16 mouse cellular contexts compared by ENCODE assay signal in genomic region chr19:10723649-10724048, GRCm38 (mm10). TPM values are rescaled to one million over a fixed set of nuclear protein-coding genes. Genes with fewer than 3 reads are reported as not detected.
DNase-seq lines count a peak whose midpoint lies in the region; ATAC-seq and TF ChIP-seq lines count a peak whose summit lies in the region.
"Had no signal": no experiment of that assay in that cellular context is flagged by ENCODE, and none has a peak within 500 bp of the region (broad histone marks: within the 10 kb centered on the region; RNA-seq: fewer than 3 reads in every experiment).

No protein-coding gene starts in this region.

- H3K36me3 ChIP-seq in lung, embryonic 16.5 days (ENCODE audit: control insufficient read depth, insufficient read depth, low read length): no peaks in the 10 kb centered on the region
- H3K36me3 ChIP-seq in lung, postnatal 0 days (ENCODE audit: insufficient read depth, low read length): no peaks in the 10 kb centered on the region
- no peaks in the 10 kb centered on the region for H3K36me3 ChIP-seq in hindbrain, postnatal 0 days (ENCODE audit: insufficient read depth, low read length)
- no peaks in the 10 kb centered on the region for H3K36me3 ChIP-seq in stomach, embryonic 14.5 days (ENCODE audit: control insufficient read depth, insufficient read depth, low read length)
- H3K36me3 ChIP-seq: limb, embryonic 12.5 days; neural tube, embryonic 13.5 days had no signal

- peak; percentile 41; the same call in 1 of the 2 replicates for ATAC-seq in lung, embryonic 16.5 days (ENCODE audit: low read depth)
- ATAC-seq in lung, postnatal 0 days: no peak
- ATAC-seq in hindbrain, postnatal 0 days: peak; percentile 55
- ATAC-seq in stomach, embryonic 14.5 days (ENCODE audit: insufficient number of reproducible peaks, insufficient read depth, low FRiP score, low read depth): peak; percentile 66; the same call in 1 of the 2 replicates
- ATAC-seq: inflammation-experienced regulatory T-cells, adult 6 months had no signal

- no peak for DNase-seq in lung, postnatal 0 days (ENCODE audit: low spot score)
- DNase-seq in embryo, embryonic 11 days: peak; percentile 54
- peak; percentile 66 for DNase-seq in hindbrain, postnatal 0 days (ENCODE audit: low spot score)
- no peak for DNase-seq in right cerebral cortex, postnatal 4 days
- no peak for DNase-seq in heart, postnatal 4 days
- no peak for DNase-seq in left cerebral cortex, adult 18-20 months (ENCODE audit: low spot score in 2 of 2)
- DNase-seq: adrenal gland, adult 8-10 months; heart, adult 2 months; lung, postnatal 4 days; thymus, adult 2 months had no signal

- H3K4me1 ChIP-seq in lung, embryonic 16.5 days (replicated peaks; ENCODE audit: control insufficient read depth, insufficient read depth, low read length): peaks cover 25% of the 10 kb centered on the region
- H3K4me1 ChIP-seq in lung, postnatal 0 days (ENCODE audit: insufficient read depth, low read depth, low read length): peaks cover 5% of the 10 kb centered on the region; the same call in 1 of the 2 replicates
- peaks cover 17% of the 10 kb centered on the region for H3K4me1 ChIP-seq in hindbrain, postnatal 0 days (ENCODE audit: insufficient read depth, low read length)
- peaks cover 10% of the 10 kb centered on the region; the same call in 1 of the 2 replicates for H3K4me1 ChIP-seq in stomach, embryonic 14.5 days (ENCODE audit: control insufficient read depth, insufficient read depth, low read length)

- no peaks in the 10 kb centered on the region for H3K27me3 ChIP-seq in lung, embryonic 16.5 days (ENCODE audit: control insufficient read depth, insufficient read depth, low read depth, low read length)
- H3K27me3 ChIP-seq in lung, postnatal 0 days (replicated peaks; ENCODE audit: insufficient read depth, low read length): no peaks in the 10 kb centered on the region
- H3K27me3 ChIP-seq in hindbrain, postnatal 0 days (ENCODE audit: insufficient read depth, low read length): no peaks in the 10 kb centered on the region
- H3K27me3 ChIP-seq in stomach, embryonic 14.5 days (ENCODE audit: control insufficient read depth, insufficient read depth, low read length): 0 out of 2 replicates have a peak, but pooled peaks cover 3% of the 10 kb centered on the region
- H3K27me3 ChIP-seq: neural tube, embryonic 13.5 days had no signal

- H3K27ac ChIP-seq in lung, embryonic 16.5 days (ENCODE audit: low read length): 0 out of 2 replicates have a peak overlapping the region, but pooled peaks have one; percentile 13
- H3K27ac ChIP-seq in lung, postnatal 0 days (ENCODE audit: low read length): no peak overlapping the region
- peak overlapping the region; percentile 56; the same call in 1 of the 2 replicates for H3K27ac ChIP-seq in hindbrain, postnatal 0 days
- H3K27ac ChIP-seq in stomach, embryonic 14.5 days (ENCODE audit: low read length): peak overlapping the region; percentile 53; the same call in 1 of the 2 replicates
- H3K27ac ChIP-seq: heart, adult 2 months; limb, embryonic 12.5 days; neural tube, embryonic 13.5 days had no signal

- TF ChIP-seq CTCF in lung, postnatal 0 days (IDR thresholded peaks at IDR 0.05): no peak
- TF ChIP-seq CTCF in hindbrain, postnatal 0 days (IDR thresholded peaks at IDR 0.05; ENCODE audit: low read depth): no peak

- no peak for TF ChIP-seq EP300 in lung, postnatal 0 days (IDR thresholded peaks at IDR 0.05)

- WGBS in lung, embryonic 16.5 days: 26% methylated on average over 5 of the region's 5 CpGs
- WGBS in lung, postnatal 0 days: 36% methylated on average over 5 of the region's 5 CpGs
- WGBS in hindbrain, postnatal 0 days: 50% methylated on average over 5 of the region's 5 CpGs
- WGBS in stomach, embryonic 14.5 days: 35% methylated on average over 5 of the region's 5 CpGs

- H3K4me2 ChIP-seq in lung, embryonic 16.5 days (ENCODE audit: low read depth, low read length): no peak overlapping the region
- H3K4me2 ChIP-seq in lung, postnatal 0 days (replicated peaks; ENCODE audit: low read depth, low read length): no peak overlapping the region
- H3K4me2 ChIP-seq in hindbrain, postnatal 0 days (ENCODE audit: low read depth, low read length): no peak overlapping the region
- H3K4me2 ChIP-seq in stomach, embryonic 14.5 days (replicated peaks; ENCODE audit: low read depth, low read length): no peak overlapping the region
- H3K4me2 ChIP-seq: limb, embryonic 12.5 days; neural tube, embryonic 13.5 days had no signal

- H3K9ac ChIP-seq in lung, embryonic 16.5 days (ENCODE audit: low read length): no peak overlapping the region
- no peak overlapping the region for H3K9ac ChIP-seq in lung, postnatal 0 days (replicated peaks; ENCODE audit: low read depth)
- no peak overlapping the region for H3K9ac ChIP-seq in hindbrain, postnatal 0 days (replicated peaks; ENCODE audit: low read length)
- H3K9ac ChIP-seq in stomach, embryonic 14.5 days (replicated peaks; ENCODE audit: low read depth, low read length): no peak overlapping the region
- H3K9ac ChIP-seq: neural tube, embryonic 13.5 days had no signal

- no peaks in the 10 kb centered on the region for H3K9me3 ChIP-seq in lung, embryonic 16.5 days (ENCODE audit: control insufficient read depth, low read length)
- H3K9me3 ChIP-seq in lung, postnatal 0 days (ENCODE audit: low read length): no peaks in the 10 kb centered on the region
- H3K9me3 ChIP-seq in hindbrain, postnatal 0 days (ENCODE audit: low read length): no peaks in the 10 kb centered on the region
- H3K9me3 ChIP-seq in stomach, embryonic 14.5 days (ENCODE audit: control insufficient read depth, low read depth, low read length): no peaks in the 10 kb centered on the region
- H3K9me3 ChIP-seq: limb, embryonic 12.5 days; neural tube, embryonic 13.5 days had no signal

- H3K4me3 ChIP-seq in lung, embryonic 16.5 days (ENCODE audit: low read length): no peak overlapping the region
- no peak overlapping the region for H3K4me3 ChIP-seq in lung, postnatal 0 days (ENCODE audit: low read depth, low read length)
- no peak overlapping the region for H3K4me3 ChIP-seq in hindbrain, postnatal 0 days (ENCODE audit: low read length)
- no peak overlapping the region for H3K4me3 ChIP-seq in stomach, embryonic 14.5 days (ENCODE audit: low read depth, low read length)
- H3K4me3 ChIP-seq: heart, adult 2 months; limb, embryonic 12.5 days; neural tube, embryonic 13.5 days had no signal

RNA-seq across cellular contexts. Expression of gene Cd5, which starts 15.2 kb away (rescaled TPM):
- 0.87 and 1.1 TPM in 2 replicates for polyA plus RNA-seq in lung, embryonic 16.5 days (2015; fragmentation: Nextera tagmentation; extraction: Ambion mirVana)
- 0.48 and 0.68 TPM in 2 replicates for polyA plus RNA-seq in lung, postnatal 0 days (2015; fragmentation: Nextera tagmentation; extraction: Ambion mirVana)
- 0.68 TPM in 1 of 2 replicates, not detected in the other for total RNA-seq in hindbrain, postnatal 0 days (2014; rRNA removed)
- 0.26 and 0.32 TPM in 2 replicates for polyA plus RNA-seq in hindbrain, postnatal 0 days (2015; fragmentation: Nextera tagmentation; extraction: Ambion mirVana)
- polyA plus RNA-seq in stomach, embryonic 14.5 days (2014; fragmentation: Nextera tagmentation; extraction: Ambion mirVana): 0.77 and 2.1 TPM in 2 replicates
- total RNA-seq in heart, postnatal 4 days (2021): under 1 TPM; 0.34 to 0.95 TPM
- total RNA-seq in left cerebral cortex, adult 18-20 months (2021): under 1 TPM in 1 of 2 experiments, not detected in 1; 0.16 TPM
- total RNA-seq: MEL had no signal

RNA-seq across cellular contexts. Expression of gene Vps37c, which starts 35.1 kb away (rescaled TPM):
- polyA plus RNA-seq in lung, embryonic 16.5 days (2015; fragmentation: Nextera tagmentation; extraction: Ambion mirVana): 29.9 and 36.2 TPM in 2 replicates
- 23.4 and 25.2 TPM in 2 replicates for polyA plus RNA-seq in lung, postnatal 0 days (2015; fragmentation: Nextera tagmentation; extraction: Ambion mirVana)
- 29.8 and 30.7 TPM in 2 replicates for total RNA-seq in hindbrain, postnatal 0 days (2014; rRNA removed)
- 25.8 and 27.2 TPM in 2 replicates for polyA plus RNA-seq in hindbrain, postnatal 0 days (2015; fragmentation: Nextera tagmentation; extraction: Ambion mirVana)
- polyA plus RNA-seq in stomach, embryonic 14.5 days (2014; fragmentation: Nextera tagmentation; extraction: Ambion mirVana): 37.5 and 40.4 TPM in 2 replicates
- 10 to 100 TPM; 26.1 to 27.9 TPM for total RNA-seq in heart, postnatal 4 days (2021)
- total RNA-seq in left cerebral cortex, adult 18-20 months (2021): 10 to 100 TPM; 21.7 to 25.8 TPM

RNA-seq across cellular contexts. Expression of gene Pga5, which starts 45.8 kb away (rescaled TPM):
- polyA plus RNA-seq in lung, embryonic 16.5 days (2015; fragmentation: Nextera tagmentation; extraction: Ambion mirVana): not detected in 2 replicates
- polyA plus RNA-seq in lung, postnatal 0 days (2015; fragmentation: Nextera tagmentation; extraction: Ambion mirVana): not detected in 2 replicates
- total RNA-seq in hindbrain, postnatal 0 days (2014; rRNA removed): not detected in 2 replicates
- not detected in 2 replicates for polyA plus RNA-seq in hindbrain, postnatal 0 days (2015; fragmentation: Nextera tagmentation; extraction: Ambion mirVana)
- 10.2 and 14.1 TPM in 2 replicates for polyA plus RNA-seq in stomach, embryonic 14.5 days (2014; fragmentation: Nextera tagmentation; extraction: Ambion mirVana)
- not detected for total RNA-seq in heart, postnatal 4 days (2021)
- not detected for total RNA-seq in left cerebral cortex, adult 18-20 months (2021)
- total RNA-seq: adrenal gland, adult 8-10 months; heart, adult 2 months; MEL had no signal
- polyA plus RNA-seq: heart, adult 2 months; inflammation-experienced regulatory T-cells, adult 6 months; limb, embryonic 12.5 days; neural tube, embryonic 13.5 days had no signal

Comparison
In these comparisons a context has a peak if more than half of its experiments do, and no peak if none do; other contexts are left out.
1. DNase-seq: peak in embryo, embryonic 11 days (single experiment) and hindbrain, postnatal 0 days (single experiment); none in lung, postnatal 0 days (single experiment), right cerebral cortex, postnatal 4 days (single experiment), heart, postnatal 4 days (single experiment) and left cerebral cortex, adult 18-20 months (0 of 2).
2. RNA of gene Pga5, which starts 45.8 kb away (polyA plus RNA-seq): 10.2 to 14.1 TPM in stomach, embryonic 14.5 days; not detected in hindbrain, postnatal 0 days, not detected in lung, embryonic 16.5 days and not detected in lung, postnatal 0 days; every median in the first group is over 10 times any median in the second.